Mouse (Mus musculus): ENCODE measurements around the gene Il1r1. TPM values are rescaled to one million over a fixed set of nuclear protein-coding genes. Genes with fewer than 3 reads are reported as not detected.
A peak's percentile ranks its signal among the peaks of the same experiment; 100 is the strongest.

The Il1r1 gene
- total and polyA plus RNA-seq, 2 experiments from 2014 or later, result 0.49 to 0.71 TPM

DNA sequence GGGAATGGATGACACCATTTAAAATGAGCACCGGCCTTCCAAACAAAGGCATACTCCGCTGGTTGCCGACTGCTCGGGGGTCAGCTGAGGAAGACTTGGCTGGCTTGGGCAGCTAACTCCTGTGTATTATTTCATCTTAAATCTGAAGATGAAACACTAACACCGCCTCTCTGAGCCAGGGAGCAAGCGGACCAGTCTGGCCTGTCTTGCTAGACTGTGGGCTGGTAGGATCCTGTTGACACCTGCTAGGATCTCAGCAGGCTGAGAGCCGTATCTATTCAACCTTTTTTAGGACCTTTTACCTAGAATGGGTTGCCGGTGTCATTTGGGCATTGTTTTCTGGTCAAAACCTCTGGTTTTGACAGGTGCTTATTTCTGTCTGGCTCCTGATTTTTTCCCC is 92.8 kb downstream of the Il1r1 start:
- Histone ChIP-seq H3K27ac (ENCODE audit: low read depth, low read length) (no peak overlapping the region), H3K4me2 (ENCODE audit: low read depth, low read length, poor library complexity, severe bottlenecking) (no peak overlapping the region), H3K4me3 (ENCODE audit: low read depth, low read length) (no peak overlapping the region), H3K9me3 (ENCODE audit: low read length) (no peaks in the 10 kb centered on the region), H3K27me3 (ENCODE audit: insufficient read depth, low read length) (no peaks in the 10 kb centered on the region), H3K36me3 (ENCODE audit: insufficient read depth, low read length) (no peaks in the 10 kb centered on the region), H3K4me1 (ENCODE audit: insufficient read depth, low read length) (no peaks in the 10 kb centered on the region), H3K9ac (replicated peaks; ENCODE audit: low read length, poor library complexity, severe bottlenecking) (no peak overlapping the region)
- no peak for TF ChIP-seq CTCF (IDR thresholded peaks at IDR 0.05)
- ATAC-seq (ENCODE audit: low FRiP score) (no peak), DNase-seq (ENCODE audit: low spot score) (no peak)
- WGBS, result 92% methylated on average over 8 of the region's 8 CpGs

DNA sequence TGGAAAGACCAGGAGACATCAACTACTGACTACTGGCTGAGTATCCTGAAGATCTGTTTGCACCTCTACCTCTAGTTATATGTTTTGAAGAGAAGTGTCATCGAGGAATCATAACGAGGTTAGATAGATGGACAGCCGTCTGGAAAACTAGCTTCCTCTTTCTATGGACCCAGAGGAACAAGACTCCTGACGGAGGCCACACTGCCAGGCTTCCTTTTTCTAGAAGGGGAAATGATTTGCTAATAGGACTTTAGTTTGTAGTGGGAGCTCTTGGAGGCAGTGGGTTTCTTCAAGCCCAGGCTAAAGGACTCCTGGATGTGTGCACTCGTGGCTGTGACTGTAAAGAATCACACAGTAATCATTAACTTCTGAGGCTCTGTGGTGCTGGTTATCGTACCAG is 96.9 kb downstream of the Il1r1 start:
- H3K27me3 ChIP-seq (ENCODE audit: insufficient read depth, low read length), result peaks cover 21% of the 10 kb centered on the region
- no peak overlapping the region for H3K4me3 ChIP-seq (ENCODE audit: low read depth, low read length)
- H3K9me3 ChIP-seq (ENCODE audit: low read length), result no peaks in the 10 kb centered on the region
- H3K27ac ChIP-seq (ENCODE audit: low read depth, low read length), result no peak overlapping the region
- no peak for ATAC-seq (ENCODE audit: low FRiP score)
- no peak for DNase-seq (ENCODE audit: low spot score)
- WGBS, result 84% methylated on average over 6 of the region's 6 CpGs
- no peak for TF ChIP-seq CTCF (IDR thresholded peaks at IDR 0.05)
- no peaks in the 10 kb centered on the region for H3K36me3 ChIP-seq (ENCODE audit: insufficient read depth, low read length)
- H3K4me1 ChIP-seq (ENCODE audit: insufficient read depth, low read length), result peaks cover 7% of the 10 kb centered on the region
- H3K4me2 ChIP-seq (ENCODE audit: low read depth, low read length, poor library complexity, severe bottlenecking), result no peak overlapping the region
- H3K9ac ChIP-seq (replicated peaks; ENCODE audit: low read length, poor library complexity, severe bottlenecking), result no peak overlapping the region

DNA sequence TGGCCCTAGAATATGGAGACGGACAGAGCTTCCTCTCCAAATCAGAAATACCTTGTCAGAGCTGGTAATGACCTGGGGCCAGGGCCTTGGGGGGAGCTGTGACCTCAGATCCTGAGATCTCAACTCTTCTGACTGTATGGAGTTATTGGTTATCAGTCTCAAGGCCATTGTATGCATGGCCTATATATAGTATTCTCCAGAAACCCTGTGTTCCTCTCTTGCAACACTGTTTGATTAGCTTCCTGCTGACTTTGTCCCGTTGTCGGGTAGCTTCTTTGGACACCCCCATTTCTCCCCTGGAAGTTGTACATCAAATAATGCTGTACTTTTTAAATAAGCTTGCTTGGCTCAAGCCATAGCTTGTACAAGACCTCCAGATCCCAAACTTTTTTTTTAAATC is 97.7 kb downstream of the Il1r1 start:
- no peak for DNase-seq (ENCODE audit: low spot score)
- ATAC-seq (ENCODE audit: low FRiP score), result no peak
- no peak for TF ChIP-seq CTCF (IDR thresholded peaks at IDR 0.05)
- Histone ChIP-seq H3K9me3 (ENCODE audit: low read length) (no peaks in the 10 kb centered on the region), H3K27ac (ENCODE audit: low read depth, low read length) (no peak overlapping the region), H3K27me3 (ENCODE audit: insufficient read depth, low read length) (peaks cover 21% of the 10 kb centered on the region), H3K4me3 (ENCODE audit: low read depth, low read length) (no peak overlapping the region), H3K4me1 (ENCODE audit: insufficient read depth, low read length) (peaks cover 7% of the 10 kb centered on the region), H3K36me3 (ENCODE audit: insufficient read depth, low read length) (no peaks in the 10 kb centered on the region), H3K9ac (replicated peaks; ENCODE audit: low read length, poor library complexity, severe bottlenecking) (no peak overlapping the region), H3K4me2 (ENCODE audit: low read depth, low read length, poor library complexity, severe bottlenecking) (no peak overlapping the region)
- 90% methylated on average over 3 of the region's 3 CpGs for WGBS

DNA sequence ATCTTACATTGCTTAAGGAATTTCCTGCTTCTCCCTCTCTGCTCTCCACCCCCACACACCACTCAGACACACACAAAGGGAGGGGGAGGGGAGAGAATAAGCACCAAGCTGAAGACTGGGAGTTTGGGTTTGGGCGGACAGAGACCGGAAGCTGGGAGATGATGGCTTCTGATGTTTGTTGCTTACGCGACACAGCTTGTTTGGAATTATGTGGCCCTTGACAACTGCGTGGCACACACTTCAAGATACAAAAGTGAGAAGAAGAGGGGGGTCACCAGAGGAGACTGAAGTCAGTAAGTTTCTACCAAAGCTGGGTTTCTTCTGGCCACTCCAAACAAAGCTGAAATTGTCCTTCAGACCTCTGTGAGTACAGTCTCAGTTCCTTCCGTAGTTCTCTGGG is 99.6 kb downstream of the Il1r1 start, which contains the start of gene Il1rl2:
Il1rl2 (plus strand) TSS at position 154 of the 400 bp plus-strand sequence.
- Histone ChIP-seq H3K9ac (replicated peaks; ENCODE audit: low read length, poor library complexity, severe bottlenecking) (peak within 1 kb of the TSS; percentile 51; the same call in 1 of the 2 replicates), H3K27me3 (ENCODE audit: insufficient read depth, low read length) (peaks cover 21% of the 10 kb centered on the region), H3K4me2 (ENCODE audit: low read depth, low read length, poor library complexity, severe bottlenecking) (peak within 1 kb of the TSS; percentile 93), H3K4me3 (ENCODE audit: low read depth, low read length) (peak within 1 kb of the TSS; percentile 44), H3K36me3 (ENCODE audit: insufficient read depth, low read length) (no peaks in the 10 kb centered on the region), H3K9me3 (ENCODE audit: low read length) (no peaks in the 10 kb centered on the region), H3K27ac (ENCODE audit: low read depth, low read length) (no peak within 1 kb of the TSS), H3K4me1 (ENCODE audit: insufficient read depth, low read length) (peaks cover 7% of the 10 kb centered on the region)
- TF ChIP-seq CTCF (IDR thresholded peaks at IDR 0.05), result no peak
- DNase-seq (ENCODE audit: low spot score) (no peak), ATAC-seq (ENCODE audit: low FRiP score) (no peak)
- 49% methylated on average over 6 of the region's 6 CpGs for WGBS

DNA sequence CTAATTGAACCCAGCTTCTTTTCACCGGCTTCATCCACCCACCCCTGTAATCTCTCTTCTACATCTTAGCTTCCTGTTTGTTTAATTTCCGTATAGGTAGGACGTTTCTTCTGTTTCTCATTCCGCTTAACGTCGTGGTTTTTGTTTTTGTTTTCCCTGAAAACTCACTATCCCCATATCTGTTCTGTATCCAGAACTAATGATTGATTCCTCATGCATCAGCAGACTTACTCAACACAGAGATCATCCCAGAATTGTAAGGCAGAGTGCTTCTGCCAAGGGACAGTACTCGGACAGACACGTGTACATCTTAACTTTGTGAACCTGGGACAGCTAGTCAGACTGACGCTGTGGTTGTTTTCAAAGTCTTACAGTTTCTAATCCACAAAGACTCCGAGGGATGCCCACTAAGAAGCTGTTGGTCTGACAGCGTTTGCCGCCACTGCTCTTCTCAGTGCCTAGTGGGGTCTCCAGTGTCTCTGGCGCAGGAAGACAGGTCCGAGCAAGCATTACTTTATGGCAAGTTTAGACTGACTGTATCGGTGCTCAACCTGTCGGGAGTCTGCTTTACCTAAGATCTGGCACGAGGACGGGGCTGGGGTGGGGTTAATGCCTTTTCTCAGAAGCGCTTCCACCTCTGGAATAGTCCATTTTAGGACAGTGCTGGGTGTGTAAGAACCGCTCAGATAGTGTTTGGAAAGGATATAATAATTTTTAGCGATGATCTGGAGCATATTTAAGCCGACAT is 100.2 kb downstream of the Il1r1 start:
- DNase-seq (ENCODE audit: low spot score) (no peak), ATAC-seq (ENCODE audit: low FRiP score) (peak; percentile 34; the same call in 1 of the 2 replicates)
- Histone ChIP-seq H3K4me2 (ENCODE audit: low read depth, low read length, poor library complexity, severe bottlenecking) (peak overlapping the region; percentile 93), H3K4me3 (ENCODE audit: low read depth, low read length) (peak overlapping the region; percentile 44), H3K27ac (ENCODE audit: low read depth, low read length) (no peak overlapping the region), H3K9ac (replicated peaks; ENCODE audit: low read length, poor library complexity, severe bottlenecking) (peak overlapping the region; percentile 51), H3K4me1 (ENCODE audit: insufficient read depth, low read length) (peaks cover 7% of the 10 kb centered on the region), H3K27me3 (ENCODE audit: insufficient read depth, low read length) (peaks cover 21% of the 10 kb centered on the region), H3K9me3 (ENCODE audit: low read length) (no peaks in the 10 kb centered on the region), H3K36me3 (ENCODE audit: insufficient read depth, low read length) (no peaks in the 10 kb centered on the region)
- WGBS, result 7% methylated on average over 22 of the region's 22 CpGs
- no peak for TF ChIP-seq CTCF (IDR thresholded peaks at IDR 0.05)

DNA sequence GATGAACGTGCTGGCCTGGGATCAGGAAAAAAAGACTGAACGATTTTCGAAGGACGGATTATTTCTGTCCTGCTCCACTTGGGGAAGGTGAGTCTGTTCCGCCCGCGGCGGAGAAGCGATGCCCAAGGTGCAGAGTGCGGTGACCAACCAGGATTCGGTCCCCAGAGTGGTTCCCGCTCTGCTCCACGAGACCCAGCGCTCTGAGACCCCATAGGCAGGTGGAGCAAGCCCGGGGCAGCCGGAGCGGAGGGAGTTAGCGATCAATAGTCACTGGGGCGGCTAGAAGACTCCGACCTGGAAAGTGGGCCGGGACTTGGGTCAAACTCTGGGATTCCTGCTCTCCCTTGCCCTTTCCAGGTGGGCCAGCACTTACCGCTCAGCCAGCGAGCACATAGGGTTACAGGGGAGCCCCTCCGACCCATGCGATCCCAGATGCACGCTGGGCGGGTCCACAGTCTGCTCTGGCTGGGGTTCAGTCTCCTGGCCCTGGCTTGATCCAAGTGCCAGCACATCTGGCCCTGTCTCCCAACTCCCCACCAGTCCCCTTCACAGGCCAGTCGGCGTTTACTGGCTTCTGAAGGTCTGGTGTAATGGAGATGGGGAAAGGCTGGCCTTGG is 100.9 kb downstream of the Il1r1 start:
- H3K27me3 ChIP-seq (ENCODE audit: insufficient read depth, low read length), result peaks cover 21% of the 10 kb centered on the region
- H3K4me3 ChIP-seq (ENCODE audit: low read depth, low read length), result peak overlapping the region; percentile 44
- peaks cover 7% of the 10 kb centered on the region for H3K4me1 ChIP-seq (ENCODE audit: insufficient read depth, low read length)
- no peak overlapping the region for H3K27ac ChIP-seq (ENCODE audit: low read depth, low read length)
- H3K9ac ChIP-seq (replicated peaks; ENCODE audit: low read length, poor library complexity, severe bottlenecking), result peak overlapping the region; percentile 51
- TF ChIP-seq CTCF (IDR thresholded peaks at IDR 0.05), result no peak
- ATAC-seq (ENCODE audit: low FRiP score) (no peak), DNase-seq (ENCODE audit: low spot score) (no peak)
- no peaks in the 10 kb centered on the region for H3K9me3 ChIP-seq (ENCODE audit: low read length)
- 5% methylated on average over 29 of the region's 29 CpGs for WGBS
- peak overlapping the region; percentile 93 for H3K4me2 ChIP-seq (ENCODE audit: low read depth, low read length, poor library complexity, severe bottlenecking)
- no peaks in the 10 kb centered on the region for H3K36me3 ChIP-seq (ENCODE audit: insufficient read depth, low read length)

Data from midbrain, postnatal 0 days (tissue).